Mouse (Mus musculus) kidney, embryonic 14.5 days (tissue): Measurements from ENCODE around the gene Fam19a5. TPM values are rescaled to one million over a fixed set of nuclear protein-coding genes. Genes with fewer than 3 reads are reported as not detected.
A peak's percentile ranks its signal among the peaks of the same experiment; 100 is the strongest.

ENCODE experiments used
- ATAC-seq: fragments of 200-750 bp; cut with Nextera tagmentation; 2 replicates; pipeline ENCODE4 v1.8.0; 2017; ENCODE audit warnings: moderate number of reproducible peaks, mild to moderate bottlenecking, moderate TSS enrichment, moderate library complexity; ENCODE audit not compliant: low FRiP score, low TSS enrichment
- H3K27ac ChIP-seq: fragments of 300-500 bp; sonication (generic); 2 replicates; pipeline ENCODE4 v1.5.1; 2014; ENCODE audit warnings: low read depth, mild to moderate bottlenecking, low read length, moderate library complexity, mixed read lengths
- H3K27me3 ChIP-seq: fragments of 300-500 bp; sonication (generic); 2 replicates; pipeline ENCODE4 v1.6.1; 2014; ENCODE audit warnings: mild to moderate bottlenecking, low read length; ENCODE audit not compliant: control insufficient read depth, insufficient read depth
- H3K36me3 ChIP-seq: fragments of 300-500 bp; sonication (generic); 2 replicates; pipeline ENCODE4 v1.6.1; 2014; ENCODE audit warnings: low read length, mixed read lengths; ENCODE audit not compliant: control insufficient read depth, insufficient read depth
- H3K4me1 ChIP-seq: fragments of 300-500 bp; sonication (generic); 2 replicates; pipeline ENCODE4 v1.6.1; 2014; ENCODE audit warnings: low read length, mixed read lengths; ENCODE audit not compliant: control insufficient read depth, insufficient read depth
- H3K4me2 ChIP-seq: fragments of 300-500 bp; sonication (generic); replicated peaks from 2 replicates; pipeline ENCODE4 v1.6.1; 2014; ENCODE audit warnings: low read depth, mild to moderate bottlenecking, low read length
- H3K4me3 ChIP-seq: fragments of 300-500 bp; sonication (generic); 2 replicates; pipeline ENCODE4 v1.5.1; 2014; ENCODE audit warnings: mild to moderate bottlenecking, low read length
- H3K9ac ChIP-seq: fragments of 300-500 bp; sonication (generic); 2 replicates; pipeline ENCODE4 v1.6.1; 2014; ENCODE audit warnings: low read depth, mild to moderate bottlenecking, low read length, moderate library complexity
- H3K9me3 ChIP-seq: fragments of 300-500 bp; sonication (generic); 2 replicates; pipeline ENCODE4 v1.6.1; 2016; ENCODE audit warnings: low read length; ENCODE audit not compliant: control insufficient read depth
- WGBS: fragments of 180-500 bp; shearing (Covaris S2); extraction: QIAGEN DNeasy Blood & Tissue Kit; methylation state at CpG from one replicate; pipeline ENCODE4 v1.1.7; 2014; 5-methylcytosine and 5-hydroxymethylcytosine counted together
- polyA plus RNA-seq: library from polyadenylated mRNA; unstranded; fragments of >200 nt; fragmentation: Nextera tagmentation; extraction: Ambion mirVana; gene quantifications from 2 replicates; pipeline ENCODE4 v1.2.1, GENCODE M21; 2014

Fam19a5 gene
- polyA plus RNA-seq, 1 experiment from 2014 or later: 6.5 TPM

GRCm38 (mm10) chr15:87545731-87546360 is 1.7 kb downstream of the Fam19a5 start:
- WGBS: 25% methylated on average over 8 of the region's 8 CpGs
- no peak overlapping the region for H3K9ac ChIP-seq
- peaks cover 66% of the 10 kb centered on the region for H3K27me3 ChIP-seq
- peak overlapping the region; percentile 54; the same call in 1 of the 2 replicates for H3K4me3 ChIP-seq
- ATAC-seq: no peak
- H3K27ac ChIP-seq: no peak overlapping the region
- no peaks in the 10 kb centered on the region for H3K9me3 ChIP-seq
- H3K4me2 ChIP-seq: peak overlapping the region; percentile 91; the same call in 1 of the 2 replicates
- no peaks in the 10 kb centered on the region for H3K4me1 ChIP-seq
- no peaks in the 10 kb centered on the region for H3K36me3 ChIP-seq

- Histone ChIP-seq H3K4me3 (no peak overlapping the region), H3K27ac (no peak overlapping the region), H3K9me3 (no peaks in the 10 kb centered on the region), H3K4me2 (no peak overlapping the region), H3K36me3 (no peaks in the 10 kb centered on the region), H3K4me1 (no peaks in the 10 kb centered on the region), H3K9ac (no peak overlapping the region), H3K27me3 (peaks cover 63% of the 10 kb centered on the region)
- WGBS: 44% methylated on average over 5 of the region's 5 CpGs
- ATAC-seq: no peak
Measured at GRCm38 (mm10) chr15:87547022-87547421, 2.9 kb downstream of the Fam19a5 start.

- Histone ChIP-seq H3K27me3 (peaks cover 44% of the 10 kb centered on the region), H3K4me3 (no peak overlapping the region), H3K9me3 (no peaks in the 10 kb centered on the region), H3K4me2 (no peak overlapping the region), H3K27ac (no peak overlapping the region), H3K4me1 (no peaks in the 10 kb centered on the region), H3K9ac (no peak overlapping the region), H3K36me3 (no peaks in the 10 kb centered on the region)
- no peak for ATAC-seq
- WGBS: 69% methylated on average over 4 of the region's 4 CpGs
Measured at GRCm38 (mm10) chr15:87549724-87550123, 5.6 kb downstream of the Fam19a5 start.

GRCm38 (mm10) chr15:87550756-87551155 is 6.7 kb downstream of the Fam19a5 start:
- 50% methylated on average over 5 of the region's 5 CpGs for WGBS
- no peak overlapping the region for H3K27ac ChIP-seq
- no peak overlapping the region for H3K4me2 ChIP-seq
- H3K9me3 ChIP-seq: no peaks in the 10 kb centered on the region
- no peak overlapping the region for H3K4me3 ChIP-seq
- peaks cover 34% of the 10 kb centered on the region for H3K27me3 ChIP-seq
- H3K9ac ChIP-seq: no peak overlapping the region
- H3K36me3 ChIP-seq: no peaks in the 10 kb centered on the region
- ATAC-seq: no peak
- no peaks in the 10 kb centered on the region for H3K4me1 ChIP-seq

- Histone ChIP-seq H3K27ac (no peak overlapping the region), H3K36me3 (no peaks in the 10 kb centered on the region), H3K4me2 (no peak overlapping the region), H3K27me3 (peaks cover 27% of the 10 kb centered on the region), H3K9me3 (no peaks in the 10 kb centered on the region), H3K9ac (no peak overlapping the region), H3K4me3 (no peak overlapping the region), H3K4me1 (no peaks in the 10 kb centered on the region)
- no peak for ATAC-seq
- 32% methylated on average over 8 of the region's 8 CpGs for WGBS
Measured at GRCm38 (mm10) chr15:87551556-87551955, 7.5 kb downstream of the Fam19a5 start.

GRCm38 (mm10) chr15:87555811-87556210 is 11.7 kb downstream of the Fam19a5 start:
- Histone ChIP-seq H3K36me3 (no peaks in the 10 kb centered on the region), H3K27ac (no peak overlapping the region), H3K4me2 (no peak overlapping the region), H3K9ac (no peak overlapping the region), H3K27me3 (no peaks in the 10 kb centered on the region), H3K9me3 (no peaks in the 10 kb centered on the region), H3K4me1 (no peaks in the 10 kb centered on the region), H3K4me3 (no peak overlapping the region)
- WGBS: 77% methylated on average over 9 of the region's 9 CpGs
- ATAC-seq: no peak

GRCm38 (mm10) chr15:87564331-87564730 is 20.2 kb downstream of the Fam19a5 start:
- H3K4me2 ChIP-seq: no peak overlapping the region
- no peak overlapping the region for H3K9ac ChIP-seq
- WGBS: 95% methylated on average over 5 of the region's 5 CpGs
- no peak overlapping the region for H3K4me3 ChIP-seq
- H3K9me3 ChIP-seq: no peaks in the 10 kb centered on the region
- no peaks in the 10 kb centered on the region for H3K36me3 ChIP-seq
- H3K27ac ChIP-seq: no peak overlapping the region
- H3K27me3 ChIP-seq: no peaks in the 10 kb centered on the region
- no peak for ATAC-seq
- H3K4me1 ChIP-seq: peaks cover 6% of the 10 kb centered on the region; the same call in 1 of the 2 replicates

- H3K4me3 ChIP-seq: no peak overlapping the region
- H3K4me2 ChIP-seq: no peak overlapping the region
- H3K27ac ChIP-seq: no peak overlapping the region
- H3K9me3 ChIP-seq: no peaks in the 10 kb centered on the region
- peak; percentile 30; the same call in 1 of the 2 replicates for ATAC-seq
- no peaks in the 10 kb centered on the region for H3K36me3 ChIP-seq
- WGBS: 66% methylated on average over 11 of the region's 11 CpGs
- peaks cover 6% of the 10 kb centered on the region; the same call in 1 of the 2 replicates for H3K4me1 ChIP-seq
- H3K9ac ChIP-seq: no peak overlapping the region
- H3K27me3 ChIP-seq: no peaks in the 10 kb centered on the region
Measured at GRCm38 (mm10) chr15:87566040-87566929, 22.2 kb downstream of the Fam19a5 start.

GRCm38 (mm10) chr15:87570182-87570581 is 26.1 kb downstream of the Fam19a5 start:
- Histone ChIP-seq H3K4me2 (no peak overlapping the region), H3K27ac (no peak overlapping the region), H3K27me3 (no peaks in the 10 kb centered on the region), H3K36me3 (no peaks in the 10 kb centered on the region), H3K9ac (no peak overlapping the region), H3K4me1 (peaks cover 6% of the 10 kb centered on the region; the same call in 1 of the 2 replicates), H3K9me3 (no peaks in the 10 kb centered on the region), H3K4me3 (no peak overlapping the region)
- ATAC-seq: no peak
- 50% methylated on average over 11 of the region's 11 CpGs for whole genome bisulfite sequencing
